Mouse (Mus musculus) ES-CJ7 (cell line): ENCODE measurements around the gene Nr2f6.
A peak's percentile ranks its signal among the peaks of the same experiment; 100 is the strongest.
"Not testable (repeated sequence)": the region's sequence is repeated elsewhere in the genome, so short reads cannot be mapped to it uniquely, and the experiment has no call there.

Experiments used
- DNase-seq: peaks from one replicate; pipeline ENCODE4 v3.0.0; 2011; ENCODE audit warnings: low read depth, low spot score

The Nr2f6 gene

DNA sequence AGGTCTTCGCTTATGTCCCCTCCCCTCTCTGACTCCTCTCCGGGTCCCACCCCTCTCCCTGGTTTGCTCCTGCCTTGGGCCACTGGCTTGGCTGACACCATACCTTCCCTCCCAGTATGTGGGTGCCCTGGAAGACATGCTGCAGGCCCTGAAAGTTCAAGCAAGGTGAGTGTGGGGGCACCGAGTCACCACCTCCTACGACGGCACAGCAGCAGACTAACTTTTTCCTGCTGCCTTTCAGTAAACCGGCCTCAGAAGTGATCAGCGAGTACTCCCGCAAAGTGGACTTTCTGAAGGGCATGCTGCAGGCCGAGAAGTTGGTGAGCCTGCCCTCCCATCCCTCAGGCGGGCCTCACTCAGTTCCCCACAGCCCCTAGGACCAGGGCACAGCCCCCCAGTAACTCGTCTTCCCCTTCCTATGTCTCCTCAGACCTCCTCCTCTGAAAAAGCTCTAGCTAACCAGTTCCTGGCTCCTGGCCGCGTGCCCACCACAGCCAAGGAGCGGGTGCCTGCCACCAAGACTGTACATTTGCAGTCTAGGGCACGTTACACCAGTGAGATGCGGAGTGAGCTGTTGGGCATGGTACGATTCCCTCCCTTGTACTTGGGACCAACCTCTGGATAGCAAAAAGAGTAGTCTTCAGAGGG lies 14.1 kb downstream of the Nr2f6 start:
- no peak for DNase-seq

DNA sequence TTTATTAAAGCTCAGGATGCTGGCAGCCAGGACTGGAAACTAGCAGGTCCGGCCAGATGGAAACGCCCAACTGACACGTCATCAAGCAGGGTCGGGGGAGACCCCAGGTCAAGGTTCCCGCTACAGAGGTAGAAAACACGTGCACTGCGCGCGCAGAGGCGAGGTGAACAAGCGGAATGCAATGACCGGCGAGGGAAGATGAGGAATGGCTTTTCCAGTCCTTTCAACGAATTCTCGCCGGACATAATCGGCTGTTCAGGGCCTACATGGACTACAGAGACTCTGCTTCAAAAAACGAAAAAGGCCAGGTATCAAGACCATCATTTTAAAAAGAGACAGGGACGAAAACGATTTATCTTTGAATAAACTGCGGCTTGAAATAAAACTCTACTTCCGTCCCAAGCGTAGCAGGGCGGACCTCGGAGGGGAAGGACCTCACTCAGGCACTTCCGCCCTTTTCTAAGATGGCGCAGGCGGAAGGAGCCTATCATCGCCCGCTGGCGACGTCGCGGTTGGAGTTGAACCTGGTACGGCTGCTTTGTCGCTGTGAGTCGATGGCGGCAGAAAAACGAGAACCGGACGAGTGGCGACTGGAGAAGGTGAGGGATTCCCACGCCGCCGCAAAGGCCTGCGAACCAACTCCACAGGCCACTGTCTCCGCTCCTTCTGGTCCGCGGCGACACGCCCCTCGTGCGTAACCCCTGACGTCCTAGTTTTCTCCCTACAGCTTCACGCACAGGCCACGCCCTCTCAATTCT lies 14.8 kb downstream of the Nr2f6 start, which contains the start of gene Use1:
Gene Use1 (plus strand): TSS at position 78 of the 758 bp plus-strand sequence.
- DNase-seq: peak; percentile 99

DNA sequence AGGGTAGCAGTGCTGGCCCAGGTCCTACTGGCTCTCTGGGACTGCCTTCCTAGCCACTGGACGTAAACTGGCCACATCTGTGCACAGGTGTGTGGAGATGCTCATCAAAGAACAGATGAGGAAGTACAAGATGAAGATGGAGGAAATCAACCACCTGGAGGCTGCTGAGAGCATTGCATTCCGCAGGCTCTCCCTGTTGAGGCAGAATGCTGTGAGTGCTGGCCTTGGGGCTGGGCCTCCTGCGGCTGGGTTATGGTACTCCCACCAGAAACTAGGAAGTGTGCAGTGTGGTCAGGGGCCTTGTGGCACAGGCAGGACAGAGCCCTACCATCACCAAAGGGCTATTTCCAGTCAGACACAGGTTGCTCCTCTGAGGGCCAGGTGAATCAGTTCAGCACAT lies 23.7 kb downstream of the Nr2f6 start:
- peak; percentile 44 for DNase-seq

DNA sequence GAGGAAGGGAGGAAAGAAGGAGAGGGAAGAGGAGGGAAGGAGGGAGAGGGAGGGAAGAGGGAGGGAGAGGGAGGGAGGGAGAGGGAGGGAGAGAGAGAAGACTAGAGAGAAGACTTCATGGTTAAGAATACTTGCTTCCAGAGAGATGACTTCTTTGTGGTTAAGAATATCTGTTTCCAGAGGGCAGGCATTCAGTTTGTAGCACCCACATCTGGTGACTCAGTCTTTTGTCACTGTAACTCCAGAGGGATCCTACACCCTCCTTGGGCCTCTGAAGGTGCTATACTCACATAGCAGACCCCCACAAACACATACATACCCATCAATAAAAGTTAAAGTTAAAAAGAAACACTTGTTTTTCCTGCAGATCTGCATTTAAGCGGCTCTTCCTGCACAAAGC lies 30.2 kb downstream of the Nr2f6 start:
- no peak for DNase-seq

DNA sequence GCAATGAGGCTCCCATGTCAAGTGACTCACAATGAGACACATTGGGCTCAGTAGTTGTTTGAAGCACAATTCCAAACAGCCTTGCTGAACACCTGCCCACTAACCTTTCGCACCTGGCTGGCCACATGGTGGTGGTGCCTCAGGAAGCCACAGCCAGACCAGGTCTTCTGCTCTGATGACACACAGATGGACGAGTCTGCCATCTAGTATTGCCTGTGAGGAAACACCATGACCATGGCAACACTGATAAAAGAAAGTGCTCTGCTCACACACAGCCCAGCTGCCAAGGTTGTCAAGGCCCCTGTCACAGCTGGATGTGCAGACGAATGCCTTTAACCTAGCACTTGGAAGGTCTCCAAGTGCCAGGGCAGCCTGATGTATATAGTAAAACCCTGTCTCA lies 30.6 kb downstream of the Nr2f6 start:
- no peak for DNase-seq

DNA sequence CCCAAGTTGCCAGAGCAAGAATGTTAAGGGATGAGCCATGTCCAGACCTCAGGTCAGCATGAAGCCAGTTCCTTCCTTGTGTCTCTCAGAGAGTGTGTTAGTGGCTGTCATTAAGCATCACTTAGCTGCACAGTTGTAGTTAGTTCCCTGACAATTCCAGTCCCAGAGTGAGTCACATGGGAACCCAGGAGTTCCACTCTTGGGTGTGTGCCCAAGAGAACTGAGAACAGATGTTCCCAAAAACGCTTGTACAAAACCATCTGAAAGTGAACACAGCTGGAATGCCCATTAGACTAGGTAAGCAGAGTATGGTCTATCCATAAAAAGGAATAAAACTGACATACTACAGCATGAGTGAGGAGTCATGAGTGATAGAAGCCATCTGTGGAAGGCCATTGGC lies 35.2 kb downstream of the Nr2f6 start:
- DNase-seq: no peak

- DNase-seq: peak; percentile 71
These were observed 41.1 kb downstream of the Nr2f6 start for GRCm38 (mm10) chr8:71340625-71341024.

GRCm38 (mm10) chr8:71337834-71338233 lies 43.9 kb downstream of the Nr2f6 start:
- not testable (repeated sequence) for DNase-seq

DNA sequence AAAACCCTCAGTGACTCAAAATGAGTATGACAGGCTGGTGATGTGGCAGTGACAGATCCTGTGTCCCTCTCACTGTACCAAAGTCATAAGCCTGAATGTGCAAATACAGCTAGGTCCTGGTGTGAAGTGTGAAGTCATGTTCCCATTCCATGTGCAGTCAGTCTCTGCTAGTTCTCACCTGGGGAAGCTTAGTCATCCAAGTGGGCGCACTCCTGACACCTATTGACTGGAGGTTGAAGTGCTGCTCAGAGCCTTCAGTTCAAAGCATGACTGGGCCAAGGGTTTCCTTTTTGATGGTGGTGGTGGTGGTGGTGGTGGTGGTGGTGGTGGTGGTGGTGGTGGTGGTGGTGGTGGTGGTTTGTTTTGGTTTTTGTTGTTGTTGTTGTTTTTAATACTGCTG lies 56.9 kb downstream of the Nr2f6 start:
- peak; percentile 67 for DNase-seq
